Mouse (Mus musculus): Measurements from ENCODE around the gene Gorasp1. TPM values are rescaled to one million over a fixed set of nuclear protein-coding genes. Genes with fewer than 3 reads are reported as not detected.

The Gorasp1 gene
- polyA plus RNA-seq, 1 experiment from 2014 or later, result 21.8 TPM

GRCm38 (mm10) chr9:119970763-119971656 is 33.6 kb upstream of the Gorasp1 start:
- H3K27me3 ChIP-seq (replicated peaks), result no peaks in the 10 kb centered on the region
- no peaks in the 10 kb centered on the region for H3K9me3 ChIP-seq (replicated peaks)
- H3K27ac ChIP-seq (ENCODE audit: poor library complexity, severe bottlenecking), result peak overlapping the region; percentile 56; the same call in 1 of the 2 replicates
- no peak for ATAC-seq (ENCODE audit: insufficient number of reproducible peaks, low FRiP score)
- H3K4me1 ChIP-seq (replicated peaks), result peaks cover 26% of the 10 kb centered on the region
- no peak overlapping the region for H3K9ac ChIP-seq
- no peak overlapping the region for H3K4me2 ChIP-seq
- WGBS, result 81% methylated on average over 7 of the region's 7 CpGs
- H3K36me3 ChIP-seq, result peaks cover 44% of the 10 kb centered on the region
- no peak overlapping the region for H3K4me3 ChIP-seq

- ATAC-seq (ENCODE audit: insufficient number of reproducible peaks, low FRiP score), result no peak
- Histone ChIP-seq H3K9me3 (replicated peaks) (no peaks in the 10 kb centered on the region), H3K9ac (peak overlapping the region; percentile 39; the same call in 1 of the 2 replicates), H3K27me3 (replicated peaks) (no peaks in the 10 kb centered on the region), H3K27ac (ENCODE audit: poor library complexity, severe bottlenecking) (peak overlapping the region; percentile 56), H3K4me1 (replicated peaks) (peaks cover 26% of the 10 kb centered on the region), H3K4me2 (no peak overlapping the region), H3K36me3 (peaks cover 43% of the 10 kb centered on the region), H3K4me3 (no peak overlapping the region)
- 32% methylated on average over 6 of the region's 6 CpGs for WGBS
These were observed 32.9 kb upstream of the Gorasp1 start for GRCm38 (mm10) chr9:119970221-119970620.

DNA sequence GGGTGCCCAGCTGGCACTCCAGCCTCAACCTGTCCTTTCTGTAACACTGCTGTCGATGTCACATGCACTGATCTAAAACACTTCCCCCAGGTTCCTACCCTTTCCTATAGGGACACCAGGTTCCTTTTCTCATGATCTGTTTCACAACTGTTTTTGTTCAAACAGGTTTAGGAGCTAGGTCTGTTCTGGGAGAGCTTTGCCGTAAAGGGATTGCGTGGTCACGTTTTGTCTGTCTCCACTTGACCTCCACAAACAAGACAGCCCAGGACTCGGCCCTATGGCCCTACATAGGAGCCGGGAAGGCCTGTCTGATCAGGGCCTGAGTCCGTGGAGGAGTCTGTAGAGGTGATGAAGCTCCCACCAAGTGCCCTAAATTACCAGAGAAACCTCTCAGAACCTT is 32.4 kb upstream of the Gorasp1 start:
- no peak for ATAC-seq (ENCODE audit: insufficient number of reproducible peaks, low FRiP score)
- no peak overlapping the region for H3K4me3 ChIP-seq
- H3K4me1 ChIP-seq (replicated peaks), result peaks cover 26% of the 10 kb centered on the region
- no peak overlapping the region for H3K9ac ChIP-seq
- no peak overlapping the region for H3K4me2 ChIP-seq
- H3K36me3 ChIP-seq, result peaks cover 39% of the 10 kb centered on the region
- peak overlapping the region; percentile 48; the same call in 1 of the 2 replicates for H3K27ac ChIP-seq (ENCODE audit: poor library complexity, severe bottlenecking)
- no peaks in the 10 kb centered on the region for H3K9me3 ChIP-seq (replicated peaks)
- H3K27me3 ChIP-seq (replicated peaks), result no peaks in the 10 kb centered on the region
- 80% methylated on average over 7 of the region's 7 CpGs for WGBS

- WGBS, result 83% methylated on average over 26 of the region's 26 CpGs
These were observed 29.0 kb upstream of the Gorasp1 start for GRCm38 (mm10) chr9:119966221-119966910.

DNA sequence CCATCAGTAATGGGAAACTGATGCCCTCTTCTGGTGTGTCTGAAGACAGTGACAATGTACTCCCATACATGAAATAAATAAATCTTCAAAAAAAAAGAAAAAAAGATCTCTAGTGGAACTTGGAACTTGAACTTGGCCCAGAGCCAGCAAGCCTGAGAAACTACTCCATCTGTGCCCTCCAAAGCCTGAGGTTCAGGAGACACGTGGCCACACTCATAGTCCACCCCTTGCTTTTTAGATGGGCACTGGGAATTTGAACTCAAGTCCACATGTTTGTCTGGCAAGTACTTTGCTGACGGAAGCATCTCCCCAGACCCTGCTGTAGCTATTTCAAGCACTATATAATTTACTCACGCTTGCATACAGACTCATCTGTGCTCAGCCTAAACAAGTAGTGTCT is 27.8 kb upstream of the Gorasp1 start:
- peaks cover 27% of the 10 kb centered on the region for H3K4me1 ChIP-seq (replicated peaks)
- H3K27ac ChIP-seq (ENCODE audit: poor library complexity, severe bottlenecking), result no peak overlapping the region
- no peaks in the 10 kb centered on the region for H3K9me3 ChIP-seq (replicated peaks)
- H3K4me2 ChIP-seq, result no peak overlapping the region
- no peak overlapping the region for H3K9ac ChIP-seq
- WGBS, result 76% methylated on average over 3 of the region's 3 CpGs
- H3K36me3 ChIP-seq, result no peaks in the 10 kb centered on the region
- H3K27me3 ChIP-seq (replicated peaks), result no peaks in the 10 kb centered on the region
- H3K4me3 ChIP-seq, result no peak overlapping the region
- no peak for ATAC-seq (ENCODE audit: insufficient number of reproducible peaks, low FRiP score)

More at GRCm38 (mm10) chr9:119966221-119966910, 29.0 kb upstream of the Gorasp1 start:
- Histone ChIP-seq H3K36me3 (peaks cover 4% of the 10 kb centered on the region), H3K9me3 (replicated peaks) (no peaks in the 10 kb centered on the region), H3K27me3 (replicated peaks) (no peaks in the 10 kb centered on the region), H3K4me3 (no peak overlapping the region), H3K9ac (no peak overlapping the region), H3K4me1 (replicated peaks) (peaks cover 39% of the 10 kb centered on the region), H3K27ac (ENCODE audit: poor library complexity, severe bottlenecking) (no peak overlapping the region), H3K4me2 (no peak overlapping the region)
- no peak for ATAC-seq (ENCODE audit: insufficient number of reproducible peaks, low FRiP score)

DNA sequence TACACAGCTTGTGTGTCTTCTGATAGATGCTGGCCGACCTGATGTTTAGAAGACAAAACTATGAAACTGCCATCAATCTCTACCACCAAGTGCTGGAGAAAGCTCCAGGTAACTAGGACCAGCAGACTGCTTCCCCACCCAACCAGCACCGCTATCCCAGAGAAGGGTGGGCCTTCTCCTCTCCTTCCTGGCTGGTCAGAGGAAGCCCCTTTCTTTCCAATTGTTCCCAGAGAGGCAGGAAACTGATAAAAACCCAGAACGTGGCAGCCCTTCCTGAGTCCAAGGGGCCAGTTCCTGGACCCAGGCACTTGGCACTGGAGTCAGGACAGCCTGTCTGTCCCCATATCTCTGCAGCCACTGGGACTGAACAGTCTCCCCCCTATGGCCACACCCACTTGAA is 26.8 kb upstream of the Gorasp1 start:
- peaks cover 18% of the 10 kb centered on the region for H3K4me1 ChIP-seq (replicated peaks)
- no peak overlapping the region for H3K9ac ChIP-seq
- H3K4me3 ChIP-seq, result peak overlapping the region; percentile 13; the same call in 1 of the 2 replicates
- no peaks in the 10 kb centered on the region for H3K27me3 ChIP-seq (replicated peaks)
- no peaks in the 10 kb centered on the region for H3K36me3 ChIP-seq
- peak overlapping the region; percentile 8; the same call in 1 of the 2 replicates for H3K4me2 ChIP-seq
- peak overlapping the region; percentile 72 for H3K27ac ChIP-seq (ENCODE audit: poor library complexity, severe bottlenecking)
- 48% methylated on average over 3 of the region's 3 CpGs for WGBS
- no peaks in the 10 kb centered on the region for H3K9me3 ChIP-seq (replicated peaks)
- peak; percentile 57 for ATAC-seq (ENCODE audit: insufficient number of reproducible peaks, low FRiP score)

- peaks cover 19% of the 10 kb centered on the region for H3K4me1 ChIP-seq (replicated peaks)
- H3K9ac ChIP-seq, result peak overlapping the region; percentile 66
- H3K27ac ChIP-seq (ENCODE audit: poor library complexity, severe bottlenecking), result peak overlapping the region; percentile 59
- ATAC-seq (ENCODE audit: insufficient number of reproducible peaks, low FRiP score), result peak; percentile 71
- no peaks in the 10 kb centered on the region for H3K36me3 ChIP-seq
- H3K27me3 ChIP-seq (replicated peaks), result no peaks in the 10 kb centered on the region
- H3K4me2 ChIP-seq, result peak overlapping the region; percentile 65
- WGBS, result 10% methylated on average over 21 of the region's 21 CpGs
- no peaks in the 10 kb centered on the region for H3K9me3 ChIP-seq (replicated peaks)
- H3K4me3 ChIP-seq, result peak overlapping the region; percentile 32
These were observed 25.8 kb upstream of the Gorasp1 start for GRCm38 (mm10) chr9:119962987-119963667.

- WGBS, result 69% methylated on average over 4 of the region's 4 CpGs
- no peak overlapping the region for H3K4me3 ChIP-seq
These were observed 24.9 kb upstream of the Gorasp1 start for GRCm38 (mm10) chr9:119962216-119962615.

DNA sequence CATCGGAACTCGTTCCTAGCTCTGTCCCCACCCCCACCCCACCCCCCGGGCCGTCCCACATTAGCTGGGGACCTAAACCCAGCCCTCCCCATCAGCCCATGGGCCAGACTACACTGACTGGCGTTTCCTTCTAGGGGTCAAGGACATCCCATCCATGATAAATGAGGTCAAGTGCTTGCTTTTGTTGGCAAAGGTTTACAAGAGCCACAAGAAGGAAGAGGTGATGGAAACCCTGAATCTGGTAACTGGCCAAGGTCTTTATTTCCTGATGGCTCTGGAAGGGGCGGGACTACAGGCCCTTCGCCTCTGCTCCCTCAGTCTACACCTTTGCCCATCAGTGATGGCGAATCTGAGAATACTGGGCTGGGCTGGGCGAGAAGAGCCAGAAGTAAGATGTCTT is 21.5 kb upstream of the Gorasp1 start:
- Histone ChIP-seq H3K27me3 (replicated peaks) (no peaks in the 10 kb centered on the region), H3K4me2 (no peak overlapping the region), H3K4me1 (replicated peaks) (peaks cover 19% of the 10 kb centered on the region), H3K27ac (ENCODE audit: poor library complexity, severe bottlenecking) (no peak overlapping the region), H3K9ac (no peak overlapping the region), H3K36me3 (no peaks in the 10 kb centered on the region), H3K4me3 (no peak overlapping the region), H3K9me3 (replicated peaks) (no peaks in the 10 kb centered on the region)
- 0 out of 2 replicates have a peak, but pooled peaks have one; percentile 36 for ATAC-seq (ENCODE audit: insufficient number of reproducible peaks, low FRiP score)
- WGBS, result 66% methylated on average over 9 of the region's 9 CpGs

More at GRCm38 (mm10) chr9:119962216-119962615, 24.9 kb upstream of the Gorasp1 start:
- Histone ChIP-seq H3K27me3 (replicated peaks) (no peaks in the 10 kb centered on the region), H3K27ac (ENCODE audit: poor library complexity, severe bottlenecking) (no peak overlapping the region), H3K9ac (no peak overlapping the region), H3K36me3 (no peaks in the 10 kb centered on the region), H3K9me3 (replicated peaks) (no peaks in the 10 kb centered on the region), H3K4me2 (peak overlapping the region; percentile 65), H3K4me1 (replicated peaks) (peaks cover 19% of the 10 kb centered on the region)
- ATAC-seq (ENCODE audit: insufficient number of reproducible peaks, low FRiP score), result no peak

DNA sequence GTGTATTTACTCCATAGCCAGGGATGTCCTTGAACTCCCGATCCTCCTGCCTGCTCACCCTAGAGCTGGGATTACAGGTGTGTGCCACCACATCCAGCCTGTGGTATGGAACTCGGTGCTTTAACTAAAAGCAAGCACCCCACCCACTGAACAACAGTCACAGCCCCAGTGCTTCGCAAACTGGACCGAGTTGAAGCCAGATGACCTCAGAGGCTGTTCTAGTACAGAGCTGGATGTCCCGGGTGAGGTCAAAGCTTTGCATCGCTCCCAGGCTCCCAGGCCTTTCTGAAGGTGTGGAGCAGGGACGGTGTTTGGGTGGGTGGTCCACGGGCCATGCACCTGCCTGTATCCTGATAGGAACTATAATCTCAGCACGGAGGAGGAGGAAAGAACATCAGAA is 14.0 kb upstream of the Gorasp1 start:
- Histone ChIP-seq H3K9ac (no peak overlapping the region), H3K4me1 (replicated peaks) (no peaks in the 10 kb centered on the region), H3K27ac (ENCODE audit: poor library complexity, severe bottlenecking) (no peak overlapping the region), H3K36me3 (no peaks in the 10 kb centered on the region), H3K4me3 (no peak overlapping the region), H3K27me3 (replicated peaks) (no peaks in the 10 kb centered on the region), H3K9me3 (replicated peaks) (no peaks in the 10 kb centered on the region), H3K4me2 (no peak overlapping the region)
- 83% methylated on average over 9 of the region's 9 CpGs for WGBS
- no peak for ATAC-seq (ENCODE audit: insufficient number of reproducible peaks, low FRiP score)

GRCm38 (mm10) chr9:119950434-119950833 is 13.1 kb upstream of the Gorasp1 start:
- H3K9ac ChIP-seq, result no peak overlapping the region
- no peaks in the 10 kb centered on the region for H3K27me3 ChIP-seq (replicated peaks)
- no peaks in the 10 kb centered on the region for H3K4me1 ChIP-seq (replicated peaks)
- no peaks in the 10 kb centered on the region for H3K36me3 ChIP-seq
- no peak overlapping the region for H3K4me2 ChIP-seq
- H3K9me3 ChIP-seq (replicated peaks), result no peaks in the 10 kb centered on the region
- H3K27ac ChIP-seq (ENCODE audit: poor library complexity, severe bottlenecking), result no peak overlapping the region
- 51% methylated on average over 6 of the region's 6 CpGs for WGBS
- no peak for ATAC-seq (ENCODE audit: insufficient number of reproducible peaks, low FRiP score)
- no peak overlapping the region for H3K4me3 ChIP-seq
